Mouse (Mus musculus): ENCODE measurements around the gene Spast. TPM values are rescaled to one million over a fixed set of nuclear protein-coding genes. Genes with fewer than 3 reads are reported as not detected.

Gene Spast
- polyA plus RNA-seq, 1 experiment, result 9.6 TPM

DNA sequence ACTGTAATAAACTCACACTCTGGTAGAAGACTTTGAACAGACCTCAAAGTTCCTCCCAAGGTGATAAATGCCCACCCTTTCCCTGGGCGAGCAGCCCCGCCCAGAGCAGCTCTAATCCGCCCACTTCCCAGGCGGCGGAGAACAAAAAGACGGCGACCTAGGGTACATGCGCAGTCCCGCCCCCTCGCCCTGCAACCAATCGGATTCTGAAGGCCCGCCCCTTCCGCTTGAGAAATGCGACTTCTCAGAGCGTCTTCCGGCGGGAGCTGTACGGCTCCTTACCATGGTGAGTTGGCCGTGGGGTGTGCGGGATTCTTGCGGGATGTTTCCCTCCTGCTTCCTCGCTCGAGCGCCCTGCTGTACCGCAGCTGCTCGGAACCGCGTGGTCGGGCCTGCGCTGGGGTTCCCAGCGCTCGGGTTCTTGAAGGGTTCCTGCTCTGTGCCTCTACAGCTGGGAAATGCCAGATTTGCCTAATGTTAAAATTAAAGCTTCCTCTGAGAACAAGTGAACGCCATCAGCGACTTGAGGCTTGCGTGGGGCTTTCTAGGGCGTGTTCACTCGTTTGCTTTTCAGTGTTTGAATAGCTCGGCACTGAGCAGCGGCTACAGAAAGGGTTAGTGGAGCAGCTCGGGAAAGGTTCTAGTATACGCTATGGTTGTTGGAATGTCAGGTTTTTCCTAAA lies 56.7 kb downstream of the Spast start, which contains the start of gene Slc30a6:
Slc30a6 (plus strand) TSS at position 226 of the 683 bp plus-strand sequence.
- WGBS, result under 1% methylated on average over 41 of the region's 41 CpGs
- Histone ChIP-seq H3K27ac (ENCODE audit: control insufficient read depth, insufficient read depth, low read depth, low read length, poor library complexity) (peak within 1 kb of the TSS; percentile 78), H3K4me1 (ENCODE audit: control insufficient read depth, insufficient read depth, low read length) (peaks cover 1% of the 10 kb centered on the region; the same call in 1 of the 2 replicates), H3K4me3 (replicated peaks; ENCODE audit: control insufficient read depth, low read depth, low read length) (peak within 1 kb of the TSS; percentile 78)
- TF ChIP-seq POLR2A (IDR thresholded peaks at IDR 0.05; ENCODE audit: borderline replicate concordance, control insufficient read depth, low read depth, low read length) (peak; percentile 82), CTCF (IDR thresholded peaks at IDR 0.05; ENCODE audit: control insufficient read depth, insufficient read depth, low read length) (no peak)

DNA sequence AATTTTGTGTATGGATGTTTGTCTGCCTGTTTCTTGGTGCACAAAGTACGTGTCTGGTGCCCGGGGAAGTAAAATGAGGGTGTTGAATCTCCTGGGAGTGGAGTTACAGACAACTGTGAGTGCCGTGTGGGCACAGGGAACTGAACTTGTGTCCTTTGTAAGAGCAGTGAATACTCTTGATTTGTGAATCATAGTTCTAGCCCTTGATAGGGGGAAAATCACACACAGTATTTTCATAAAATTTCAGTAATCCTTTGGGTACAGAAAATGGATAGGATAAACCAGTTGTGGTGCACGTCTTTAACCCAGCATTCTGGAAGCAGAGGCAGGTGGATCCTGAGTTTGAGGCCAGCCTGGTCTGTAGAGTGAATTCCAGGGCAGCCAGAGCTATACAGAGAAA lies 58.0 kb downstream of the Spast start:
- Histone ChIP-seq H3K4me1 (ENCODE audit: control insufficient read depth, insufficient read depth, low read length) (peaks cover 1% of the 10 kb centered on the region; the same call in 1 of the 2 replicates), H3K27ac (ENCODE audit: control insufficient read depth, insufficient read depth, low read depth, low read length, poor library complexity) (no peak overlapping the region), H3K4me3 (replicated peaks; ENCODE audit: control insufficient read depth, low read depth, low read length) (no peak overlapping the region)
- TF ChIP-seq POLR2A (IDR thresholded peaks at IDR 0.05; ENCODE audit: borderline replicate concordance, control insufficient read depth, low read depth, low read length), result no peak
- no peak for TF ChIP-seq CTCF (IDR thresholded peaks at IDR 0.05; ENCODE audit: control insufficient read depth, insufficient read depth, low read length)
- WGBS, result 67% methylated on average over 4 of the region's 4 CpGs

- TF ChIP-seq POLR2A (IDR thresholded peaks at IDR 0.05; ENCODE audit: borderline replicate concordance, control insufficient read depth, low read depth, low read length) (no peak), CTCF (IDR thresholded peaks at IDR 0.05; ENCODE audit: control insufficient read depth, insufficient read depth, low read length) (no peak)
- Histone ChIP-seq H3K4me1 (ENCODE audit: control insufficient read depth, insufficient read depth, low read length) (peaks cover 1% of the 10 kb centered on the region; the same call in 1 of the 2 replicates), H3K27ac (ENCODE audit: control insufficient read depth, insufficient read depth, low read depth, low read length, poor library complexity) (no peak overlapping the region), H3K4me3 (replicated peaks; ENCODE audit: control insufficient read depth, low read depth, low read length) (no peak overlapping the region)
- WGBS, result 61% methylated on average over 2 of the region's 2 CpGs
These were observed 58.4 kb downstream of the Spast start for GRCm38 (mm10) chr17:74397173-74397572.

GRCm38 (mm10) chr17:74402486-74403222 lies 63.9 kb downstream of the Spast start:
- no peak for TF ChIP-seq POLR2A (IDR thresholded peaks at IDR 0.05; ENCODE audit: borderline replicate concordance, control insufficient read depth, low read depth, low read length)
- TF ChIP-seq CTCF (IDR thresholded peaks at IDR 0.05; ENCODE audit: control insufficient read depth, insufficient read depth, low read length), result no peak
- WGBS, result 91% methylated on average over 12 of the region's 12 CpGs
- H3K27ac ChIP-seq (ENCODE audit: control insufficient read depth, insufficient read depth, low read depth, low read length, poor library complexity), result no peak overlapping the region
- no peak overlapping the region for H3K4me3 ChIP-seq (replicated peaks; ENCODE audit: control insufficient read depth, low read depth, low read length)
- no peaks in the 10 kb centered on the region for H3K4me1 ChIP-seq (ENCODE audit: control insufficient read depth, insufficient read depth, low read length)

DNA sequence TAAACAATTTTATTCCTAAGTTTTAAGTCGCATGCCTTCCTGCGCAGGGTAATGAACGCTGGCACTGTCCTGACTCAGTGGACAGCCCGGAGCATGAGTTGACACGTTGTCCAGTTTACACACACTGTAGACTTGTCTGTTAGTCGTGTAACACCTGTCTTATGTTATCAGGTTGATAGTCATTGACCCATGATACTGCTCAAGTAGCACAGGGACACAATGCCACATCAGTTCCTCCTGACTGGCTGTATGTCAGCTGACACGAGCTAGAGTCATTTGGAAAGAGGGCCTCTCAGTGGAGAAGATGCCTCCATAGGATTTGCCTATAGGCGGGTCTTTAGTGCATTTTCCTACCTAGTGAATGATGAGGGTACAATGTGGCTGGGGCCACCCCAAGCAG lies 67.7 kb downstream of the Spast start:
- H3K27ac ChIP-seq (ENCODE audit: control insufficient read depth, insufficient read depth, low read depth, low read length, poor library complexity), result no peak overlapping the region
- no peaks in the 10 kb centered on the region for H3K4me1 ChIP-seq (ENCODE audit: control insufficient read depth, insufficient read depth, low read length)
- TF ChIP-seq CTCF (IDR thresholded peaks at IDR 0.05; ENCODE audit: control insufficient read depth, insufficient read depth, low read length), result no peak
- no peak for TF ChIP-seq POLR2A (IDR thresholded peaks at IDR 0.05; ENCODE audit: borderline replicate concordance, control insufficient read depth, low read depth, low read length)
- no peak overlapping the region for H3K4me3 ChIP-seq (replicated peaks; ENCODE audit: control insufficient read depth, low read depth, low read length)
- WGBS, result 89% methylated on average over 8 of the region's 8 CpGs

DNA sequence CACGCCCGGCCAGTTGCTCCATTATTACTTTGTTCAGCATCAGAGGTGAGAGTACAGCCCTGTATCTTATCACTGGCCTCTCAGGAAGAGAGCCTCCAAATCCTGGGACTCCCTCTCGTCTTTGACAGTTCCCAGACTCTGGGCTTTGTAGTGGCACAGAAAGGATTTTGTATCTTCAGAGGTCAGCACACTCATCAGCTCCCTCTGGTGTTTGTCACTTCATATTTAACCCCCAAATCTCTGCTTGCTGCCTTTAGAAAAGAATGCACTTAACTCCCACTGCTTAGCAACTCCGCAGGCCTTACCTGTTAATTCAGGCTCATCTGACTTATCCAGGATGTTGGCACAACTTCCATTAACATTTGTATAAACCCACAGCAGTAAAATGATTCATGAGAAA lies 70.9 kb downstream of the Spast start:
- H3K4me1 ChIP-seq (ENCODE audit: control insufficient read depth, insufficient read depth, low read length), result no peaks in the 10 kb centered on the region; the same call in 1 of the 2 replicates
- WGBS, result 78% methylated on average over 4 of the region's 4 CpGs
- TF ChIP-seq CTCF (IDR thresholded peaks at IDR 0.05; ENCODE audit: control insufficient read depth, insufficient read depth, low read length) (no peak), POLR2A (IDR thresholded peaks at IDR 0.05; ENCODE audit: borderline replicate concordance, control insufficient read depth, low read depth, low read length) (no peak)
- no peak overlapping the region for H3K4me3 ChIP-seq (replicated peaks; ENCODE audit: control insufficient read depth, low read depth, low read length)
- H3K27ac ChIP-seq (ENCODE audit: control insufficient read depth, insufficient read depth, low read depth, low read length, poor library complexity), result no peak overlapping the region

- TF ChIP-seq CTCF (IDR thresholded peaks at IDR 0.05; ENCODE audit: control insufficient read depth, insufficient read depth, low read length) (no peak), POLR2A (IDR thresholded peaks at IDR 0.05; ENCODE audit: borderline replicate concordance, control insufficient read depth, low read depth, low read length) (no peak)
- Histone ChIP-seq H3K4me3 (replicated peaks; ENCODE audit: control insufficient read depth, low read depth, low read length) (no peak overlapping the region), H3K27ac (ENCODE audit: control insufficient read depth, insufficient read depth, low read depth, low read length, poor library complexity) (no peak overlapping the region), H3K4me1 (ENCODE audit: control insufficient read depth, insufficient read depth, low read length) (no peaks in the 10 kb centered on the region; the same call in 1 of the 2 replicates)
- 85% methylated on average over 8 of the region's 8 CpGs for WGBS
These were observed 74.5 kb downstream of the Spast start for GRCm38 (mm10) chr17:74413324-74413723.

GRCm38 (mm10) chr17:74414671-74415070 lies 75.9 kb downstream of the Spast start:
- Histone ChIP-seq H3K27ac (ENCODE audit: control insufficient read depth, insufficient read depth, low read depth, low read length, poor library complexity) (no peak overlapping the region), H3K4me3 (replicated peaks; ENCODE audit: control insufficient read depth, low read depth, low read length) (no peak overlapping the region), H3K4me1 (ENCODE audit: control insufficient read depth, insufficient read depth, low read length) (no peaks in the 10 kb centered on the region; the same call in 1 of the 2 replicates)
- no peak for TF ChIP-seq POLR2A (IDR thresholded peaks at IDR 0.05; ENCODE audit: borderline replicate concordance, control insufficient read depth, low read depth, low read length)
- no peak for TF ChIP-seq CTCF (IDR thresholded peaks at IDR 0.05; ENCODE audit: control insufficient read depth, insufficient read depth, low read length)
- 10% methylated on average over 1 of the region's 1 CpGs for WGBS
